Mouse (Mus musculus): ENCODE data around the gene Adh7. TPM values are rescaled to one million over a fixed set of nuclear protein-coding genes. Genes with fewer than 3 reads are reported as not detected.

The Adh7 gene
- polyA plus RNA-seq, 1 experiment from 2014 or later, result 0.19 TPM

- Histone ChIP-seq H3K4me3 (no peak overlapping the region), H3K27ac (no peak overlapping the region), H3K36me3 (no peaks in the 10 kb centered on the region), H3K9me3 (no peaks in the 10 kb centered on the region), H3K4me1 (0 out of 2 replicates have a peak, but pooled peaks cover 3% of the 10 kb centered on the region), H3K27me3 (ENCODE audit: insufficient read depth, poor library complexity, severe bottlenecking) (no peaks in the 10 kb centered on the region)
- 81% methylated on average over 7 of the region's 7 CpGs for WGBS
- DNase-seq (ENCODE audit: low spot score), result no peak
Observed at GRCm38 (mm10) chr3:138198722-138199068, 18.9 kb upstream of the Adh7 start.

- Histone ChIP-seq H3K9me3 (no peaks in the 10 kb centered on the region), H3K27me3 (ENCODE audit: insufficient read depth, poor library complexity, severe bottlenecking) (no peaks in the 10 kb centered on the region), H3K27ac (no peak overlapping the region), H3K4me3 (no peak overlapping the region), H3K36me3 (no peaks in the 10 kb centered on the region), H3K4me1 (no peaks in the 10 kb centered on the region)
- DNase-seq (ENCODE audit: low spot score), result no peak
- 83% methylated on average over 3 of the region's 3 CpGs for WGBS
Observed at GRCm38 (mm10) chr3:138208821-138209220, 8.7 kb upstream of the Adh7 start.

GRCm38 (mm10) chr3:138210432-138211075 is 7.0 kb upstream of the Adh7 start:
- Histone ChIP-seq H3K4me1 (no peaks in the 10 kb centered on the region), H3K36me3 (no peaks in the 10 kb centered on the region), H3K4me3 (no peak overlapping the region), H3K27me3 (ENCODE audit: insufficient read depth, poor library complexity, severe bottlenecking) (no peaks in the 10 kb centered on the region), H3K9me3 (no peaks in the 10 kb centered on the region), H3K27ac (no peak overlapping the region)
- DNase-seq (ENCODE audit: low spot score), result no peak
- WGBS, result 61% methylated on average over 5 of the region's 5 CpGs

GRCm38 (mm10) chr3:138212431-138212951 is 5.1 kb upstream of the Adh7 start:
- Histone ChIP-seq H3K27me3 (ENCODE audit: insufficient read depth, poor library complexity, severe bottlenecking) (no peaks in the 10 kb centered on the region), H3K9me3 (no peaks in the 10 kb centered on the region), H3K36me3 (no peaks in the 10 kb centered on the region), H3K27ac (no peak overlapping the region), H3K4me1 (no peaks in the 10 kb centered on the region), H3K4me3 (no peak overlapping the region)
- no peak for DNase-seq (ENCODE audit: low spot score)
- 90% methylated on average over 4 of the region's 4 CpGs for WGBS

DNA sequence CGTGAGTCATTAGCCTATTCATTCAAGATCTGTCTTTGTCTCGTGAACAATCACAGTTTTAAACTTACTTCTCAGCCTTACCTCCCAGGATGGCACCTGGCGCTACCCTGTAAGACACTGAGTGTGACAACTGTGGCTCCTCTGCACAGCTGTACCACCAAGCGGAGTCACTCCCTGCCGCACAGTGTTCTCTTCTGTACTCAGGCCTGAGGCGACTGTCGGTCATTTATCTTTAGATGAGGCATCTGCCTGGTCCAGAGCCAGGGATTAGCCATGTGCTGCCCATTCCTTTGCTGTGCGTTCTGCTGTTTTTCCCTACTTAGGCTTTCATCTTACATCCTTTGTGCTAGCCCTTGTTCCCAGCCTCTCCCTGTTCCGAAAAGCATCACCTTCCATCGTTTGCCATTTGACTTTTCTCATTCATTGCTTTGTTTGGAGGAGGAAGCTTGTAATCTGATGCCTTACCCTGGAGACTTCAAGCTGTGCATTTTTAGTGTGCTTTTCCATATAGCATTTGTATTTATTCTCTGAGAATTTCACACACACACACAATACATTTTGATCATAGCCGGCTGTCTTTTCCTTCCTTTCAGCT is 2.1 kb upstream of the Adh7 start:
- DNase-seq (ENCODE audit: low spot score), result no peak
- no peaks in the 10 kb centered on the region for H3K27me3 ChIP-seq (ENCODE audit: insufficient read depth, poor library complexity, severe bottlenecking)
- H3K36me3 ChIP-seq, result no peaks in the 10 kb centered on the region
- no peak overlapping the region for H3K4me3 ChIP-seq
- WGBS, result 66% methylated on average over 11 of the region's 11 CpGs
- H3K27ac ChIP-seq, result no peak overlapping the region
- no peaks in the 10 kb centered on the region for H3K4me1 ChIP-seq
- H3K9me3 ChIP-seq, result no peaks in the 10 kb centered on the region

DNA sequence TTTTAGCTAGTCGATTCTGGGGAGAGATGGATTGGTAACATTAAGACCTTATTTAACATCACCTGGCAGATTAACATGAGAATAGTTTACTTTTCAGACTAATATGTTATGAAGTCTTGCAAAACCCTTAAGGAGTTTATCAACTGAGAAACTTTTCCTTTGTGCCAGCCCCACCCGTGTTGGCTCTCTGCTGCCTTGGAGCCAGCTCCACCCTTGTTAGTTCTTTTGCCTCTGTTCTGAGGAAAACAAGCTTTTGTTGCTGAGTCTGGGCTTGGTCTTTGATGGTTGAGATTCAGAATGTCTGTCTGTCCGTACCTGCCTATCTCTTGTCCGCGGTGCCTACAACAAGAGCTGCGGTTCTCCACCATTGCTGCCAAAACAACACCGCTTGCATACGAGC is 1.5 kb upstream of the Adh7 start:
- Histone ChIP-seq H3K27ac (no peak overlapping the region), H3K4me3 (no peak overlapping the region)
- WGBS, result 81% methylated on average over 8 of the region's 8 CpGs

DNA sequence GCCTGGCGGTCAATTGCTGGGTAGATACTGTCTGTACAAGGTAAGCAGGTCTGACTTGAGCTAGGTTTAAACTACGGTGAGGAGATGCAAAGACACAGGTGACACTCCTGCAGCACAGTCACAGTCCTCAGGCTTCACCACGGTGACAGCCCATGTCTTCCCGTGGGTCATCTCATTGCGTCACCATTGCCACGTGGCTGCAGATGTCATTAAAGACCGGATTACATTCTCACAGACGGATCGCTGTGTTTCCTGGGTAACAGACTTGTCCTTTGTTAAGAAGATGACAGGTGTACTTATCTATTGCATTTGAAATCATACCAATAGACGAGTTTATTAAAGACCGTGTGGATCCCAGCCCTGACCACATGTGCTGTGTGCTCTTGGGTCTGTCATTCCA is 3.6 kb downstream of the Adh7 start:
- Histone ChIP-seq H3K4me1 (0 out of 2 replicates have a peak, but pooled peaks cover 3% of the 10 kb centered on the region), H3K36me3 (no peaks in the 10 kb centered on the region)
- WGBS, result 88% methylated on average over 11 of the region's 11 CpGs

More for the DNA sequence above, 1.5 kb upstream of the Adh7 start:
- no peak for DNase-seq (ENCODE audit: low spot score)
- no peaks in the 10 kb centered on the region for H3K4me1 ChIP-seq
- no peaks in the 10 kb centered on the region for H3K9me3 ChIP-seq
- H3K27me3 ChIP-seq (ENCODE audit: insufficient read depth, poor library complexity, severe bottlenecking), result no peaks in the 10 kb centered on the region
- no peaks in the 10 kb centered on the region for H3K36me3 ChIP-seq

DNA sequence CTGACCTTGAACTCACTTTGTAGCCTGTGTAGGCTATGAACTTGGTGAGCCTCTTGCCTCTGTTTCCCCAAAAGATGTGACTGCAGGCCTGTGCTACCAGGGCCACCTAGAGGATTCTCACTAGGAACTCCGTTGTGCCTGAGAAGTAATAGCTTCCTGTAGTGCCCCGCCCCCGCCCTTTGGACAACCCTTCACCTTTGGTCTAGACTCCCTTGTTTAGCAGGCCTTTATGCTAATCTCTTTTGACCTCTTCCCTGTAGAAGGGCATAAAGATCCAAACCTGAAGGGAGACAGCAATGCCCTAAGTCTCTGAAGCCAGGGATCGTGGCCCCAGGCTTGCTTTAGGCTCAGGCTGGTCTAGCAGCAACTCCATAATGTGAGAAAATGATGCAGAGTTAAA is 5.0 kb downstream of the Adh7 start:
- DNase-seq (ENCODE audit: low spot score), result no peak
- Histone ChIP-seq H3K36me3 (no peaks in the 10 kb centered on the region), H3K4me3 (no peak overlapping the region), H3K27ac (no peak overlapping the region), H3K27me3 (ENCODE audit: insufficient read depth, poor library complexity, severe bottlenecking) (no peaks in the 10 kb centered on the region), H3K4me1 (0 out of 2 replicates have a peak, but pooled peaks cover 4% of the 10 kb centered on the region), H3K9me3 (no peaks in the 10 kb centered on the region)
- WGBS, result 56% methylated on average over 4 of the region's 4 CpGs

More for the DNA sequence above, 3.6 kb downstream of the Adh7 start:
- no peaks in the 10 kb centered on the region for H3K9me3 ChIP-seq
- H3K27ac ChIP-seq, result no peak overlapping the region
- no peaks in the 10 kb centered on the region for H3K27me3 ChIP-seq (ENCODE audit: insufficient read depth, poor library complexity, severe bottlenecking)
- DNase-seq (ENCODE audit: low spot score), result no peak
- H3K4me3 ChIP-seq, result no peak overlapping the region

- Histone ChIP-seq H3K27ac (no peak overlapping the region), H3K9me3 (no peaks in the 10 kb centered on the region), H3K27me3 (ENCODE audit: insufficient read depth, poor library complexity, severe bottlenecking) (no peaks in the 10 kb centered on the region), H3K36me3 (no peaks in the 10 kb centered on the region), H3K4me1 (0 out of 2 replicates have a peak, but pooled peaks cover 4% of the 10 kb centered on the region), H3K4me3 (no peak overlapping the region)
- WGBS, result 33% methylated on average over 5 of the region's 5 CpGs
- DNase-seq (ENCODE audit: low spot score), result peak; percentile 66
Observed at GRCm38 (mm10) chr3:138222952-138223351, 5.4 kb downstream of the Adh7 start.

DNA sequence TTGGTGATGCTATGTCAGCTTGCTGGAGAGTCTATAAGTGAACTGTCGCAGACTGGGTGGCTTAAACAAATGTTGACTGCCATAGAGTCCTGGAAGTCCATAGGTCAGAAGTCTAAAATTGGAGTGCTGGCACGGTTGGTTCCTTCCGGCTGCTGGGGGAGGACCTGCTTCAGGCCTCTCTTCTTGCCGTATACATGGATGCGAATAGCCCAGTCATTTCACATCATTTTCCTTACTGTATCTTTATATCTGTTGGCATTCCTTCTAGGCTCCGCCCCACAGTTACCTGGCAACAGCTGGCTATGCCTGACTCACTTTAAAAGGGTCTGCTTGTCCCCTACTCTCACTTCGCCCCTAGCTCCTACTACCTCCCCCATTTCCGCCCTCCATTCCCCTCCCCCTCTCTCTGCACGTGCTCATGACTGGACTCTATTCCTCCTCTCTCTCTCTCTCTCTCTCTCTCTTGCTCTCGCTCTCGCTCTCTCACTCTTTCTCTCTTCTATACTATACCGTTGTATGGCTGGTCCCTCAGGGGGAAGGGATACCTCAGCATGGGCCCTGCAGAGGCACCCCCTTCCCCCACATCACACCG is 6.9 kb downstream of the Adh7 start:
- WGBS, result 83% methylated on average over 13 of the region's 13 CpGs
- H3K27me3 ChIP-seq (ENCODE audit: insufficient read depth, poor library complexity, severe bottlenecking), result no peaks in the 10 kb centered on the region
- peak; percentile 55 for DNase-seq (ENCODE audit: low spot score)
- no peaks in the 10 kb centered on the region for H3K9me3 ChIP-seq
- 0 out of 2 replicates have a peak, but pooled peaks cover 4% of the 10 kb centered on the region for H3K4me1 ChIP-seq
- H3K36me3 ChIP-seq, result no peaks in the 10 kb centered on the region
- no peak overlapping the region for H3K4me3 ChIP-seq
- H3K27ac ChIP-seq, result no peak overlapping the region

DNA sequence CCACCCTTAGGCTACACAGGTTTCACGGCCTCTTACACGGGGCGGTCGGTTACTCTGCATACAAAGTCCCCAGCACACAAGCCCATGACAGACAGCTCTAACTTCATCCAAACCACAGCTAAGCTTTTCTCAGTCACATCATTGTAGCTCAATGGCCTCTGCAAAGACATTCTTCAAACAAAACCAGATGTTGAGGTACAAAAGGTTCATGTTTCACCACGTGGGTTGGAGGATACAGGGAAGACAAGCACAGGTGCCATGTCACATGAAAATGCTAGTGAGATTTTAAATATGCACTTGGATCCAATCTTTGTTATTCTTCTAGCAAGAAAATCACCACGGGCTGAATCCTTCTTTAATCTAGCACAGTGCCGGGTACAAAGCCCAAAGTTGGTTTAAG is 7.8 kb downstream of the Adh7 start:
- Histone ChIP-seq H3K4me1 (0 out of 2 replicates have a peak, but pooled peaks cover 4% of the 10 kb centered on the region), H3K27ac (no peak overlapping the region), H3K4me3 (no peak overlapping the region), H3K9me3 (no peaks in the 10 kb centered on the region), H3K27me3 (ENCODE audit: insufficient read depth, poor library complexity, severe bottlenecking) (no peaks in the 10 kb centered on the region), H3K36me3 (no peaks in the 10 kb centered on the region)
- 76% methylated on average over 7 of the region's 7 CpGs for WGBS
- DNase-seq (ENCODE audit: low spot score), result no peak

- Histone ChIP-seq H3K4me3 (no peak overlapping the region), H3K4me1 (0 out of 2 replicates have a peak, but pooled peaks cover 4% of the 10 kb centered on the region), H3K9me3 (no peaks in the 10 kb centered on the region), H3K27ac (no peak overlapping the region; the same call in 1 of the 2 replicates), H3K36me3 (no peaks in the 10 kb centered on the region), H3K27me3 (ENCODE audit: insufficient read depth, poor library complexity, severe bottlenecking) (no peaks in the 10 kb centered on the region)
- WGBS, result 45% methylated on average over 7 of the region's 7 CpGs
- no peak for DNase-seq (ENCODE audit: low spot score)
Observed at GRCm38 (mm10) chr3:138225853-138226252, 8.3 kb downstream of the Adh7 start.

GRCm38 (mm10) chr3:138226476-138226875 is 8.9 kb downstream of the Adh7 start:
- Histone ChIP-seq H3K36me3 (no peaks in the 10 kb centered on the region), H3K4me1 (0 out of 2 replicates have a peak, but pooled peaks cover 4% of the 10 kb centered on the region), H3K4me3 (no peak overlapping the region), H3K27me3 (ENCODE audit: insufficient read depth, poor library complexity, severe bottlenecking) (no peaks in the 10 kb centered on the region), H3K9me3 (no peaks in the 10 kb centered on the region), H3K27ac (no peak overlapping the region)
- WGBS, result 91% methylated on average over 6 of the region's 6 CpGs
- DNase-seq (ENCODE audit: low spot score), result no peak

Data from heart, embryonic 10.5 days (tissue).